Comparison of ENCODE assay signal across 1 mouse cellular context in genomic region chr17:56584257-56585130, GRCm38 (mm10).
A peak's percentile ranks its signal among the peaks of the same experiment; 100 is the strongest.
TF ChIP-seq lines count a peak whose summit lies in the region.

Gene Safb2 (minus strand): TSS chr17:56584585.
Gene Safb (plus strand): TSS chr17:56584825.

TF ChIP-seq in CH12.LX, 34 proteins besides CTCF, POLR2A, EP300 and RAD21 (continued from another document):
- TF ChIP-seq ZNF384 (IDR thresholded peaks at IDR 0.05; ENCODE audit: low read depth, low read length) (no peak), ZMIZ1 (IDR thresholded peaks at IDR 0.05; ENCODE audit: low read depth, low read length) (peak; percentile 50; the same call in 1 of the 2 replicates), NRF1 (IDR thresholded peaks at IDR 0.05; ENCODE audit: low read depth, low read length) (peak; percentile 88), PAX5 (IDR thresholded peaks at IDR 0.05; ENCODE audit: low read length) (no peak), BHLHE40 (IDR thresholded peaks at IDR 0.05; ENCODE audit: low read depth, low read length) (0 out of 2 replicates have a peak, but pooled peaks have one; percentile 39), MXI1 (IDR thresholded peaks at IDR 0.05; ENCODE audit: low read depth, low read length) (no peak; the same call in 1 of the 2 replicates), JUND (conservative IDR thresholded peaks at IDR 0.05; ENCODE audit: low read depth, low read length) (no peak), ETS1 (conservative IDR thresholded peaks at IDR 0.05; ENCODE audit: low read depth, low read length) (peak; percentile 28; the same call in 1 of the 2 replicates), USF2 (conservative IDR thresholded peaks at IDR 0.05; ENCODE audit: low read depth, low read length) (no peak), SMC3 (IDR thresholded peaks at IDR 0.05; ENCODE audit: low read depth, low read length) (no peak), MYC (IDR thresholded peaks at IDR 0.05; ENCODE audit: low read depth, low read length) (peak; percentile 66; the same call in 1 of the 2 replicates), JUN (IDR thresholded peaks at IDR 0.05; ENCODE audit: insufficient read depth, low read depth, low read length) (no peak), RCOR1 (conservative IDR thresholded peaks at IDR 0.05; ENCODE audit: low read depth, low read length) (0 out of 2 replicates have a peak, but pooled peaks have one; percentile 28), POLR2AphosphoS2 (IDR thresholded peaks at IDR 0.05; ENCODE audit: low read depth, low read length) (peak; percentile 69; the same call in 1 of the 2 replicates), MAZ (IDR thresholded peaks at IDR 0.05; ENCODE audit: low read depth, low read length) (peak; percentile 93), NELFE (IDR thresholded peaks at IDR 0.05; ENCODE audit: low read depth, low read length) (peak; percentile 90)
